In the genomic region with DNA sequence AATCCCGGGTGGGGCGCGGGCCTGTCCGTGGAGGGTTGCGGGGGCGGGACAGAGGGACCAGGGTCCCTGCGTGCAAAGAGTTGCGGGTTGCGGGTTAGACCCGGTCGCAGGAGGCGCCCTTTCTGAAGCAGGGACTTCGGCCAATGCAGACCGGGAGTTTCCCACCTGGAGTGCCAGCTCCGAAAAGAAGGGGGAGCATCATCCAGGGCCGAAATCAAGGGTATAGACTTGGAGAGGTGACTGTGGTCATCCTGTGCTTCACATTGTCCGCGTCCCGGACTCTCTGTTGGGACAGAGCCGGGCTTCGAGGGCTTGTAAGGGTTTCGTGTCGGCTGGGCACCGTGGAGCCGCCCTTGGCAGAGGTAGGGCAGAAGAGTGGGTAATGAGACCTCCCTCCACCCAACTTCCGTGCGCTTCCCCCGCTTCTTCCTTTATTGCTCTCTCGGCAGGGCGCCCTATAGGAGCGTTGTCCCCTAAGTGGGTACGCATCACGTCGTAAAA, we compare ENCODE assay signal across 8 mouse cellular contexts. TPM values are rescaled to one million over a fixed set of nuclear protein-coding genes. Genes with fewer than 3 reads are reported as not detected.
DNase-seq lines count a peak whose midpoint lies in the region; ATAC-seq and TF ChIP-seq lines count a peak whose summit lies in the region.

No protein-coding gene starts in this region.

- TF ChIP-seq CTCF in E14TG2a.4 (conservative IDR thresholded peaks at IDR 0.05; ENCODE audit: low read length), result no peak

- H3K27me3 ChIP-seq in E14TG2a.4 (ENCODE audit: insufficient read depth, low read length), result no peaks in the 10 kb centered on the region

- H3K4me1 ChIP-seq in E14TG2a.4 (replicated peaks; ENCODE audit: low read depth, low read length), result peaks cover 19% of the 10 kb centered on the region

- peak overlapping the region; percentile 94 for H3K4me3 ChIP-seq in E14TG2a.4 (replicated peaks; ENCODE audit: low read length)

- ATAC-seq in erythroblast, adult 5-6 weeks (replicated peaks; ENCODE audit: low FRiP score, poor library complexity, severe bottlenecking), result peak; percentile 58

- peaks cover 6% of the 10 kb centered on the region; the same call in 1 of the 2 replicates for H3K36me3 ChIP-seq in E14TG2a.4 (ENCODE audit: insufficient read depth, low read length)

- no peaks in the 10 kb centered on the region for H3K9me3 ChIP-seq in E14TG2a.4 (ENCODE audit: low read length)

- DNase-seq in adrenal gland, postnatal 25 days, result peak; percentile 58
- peak; percentile 69 for DNase-seq in heart, postnatal 4 days
- peak; percentile 45 to 52 for DNase-seq in left cerebral cortex, adult 18-20 months (ENCODE audit: low spot score in 2 of 2)
- peak; percentile 31 for DNase-seq in lung, postnatal 25 days (ENCODE audit: low spot score)
- peak; percentile 64 for DNase-seq in right cerebral cortex, postnatal 14 days
- DNase-seq in urinary bladder, postnatal 10 days (ENCODE audit: low spot score), result peak; percentile 17

RNA-seq across cellular contexts. Expression of gene Csnk1g1, which starts 0.6 kb away (rescaled TPM):
- 22.3 and 25.5 TPM in 2 replicates for total RNA-seq in adrenal gland, postnatal 25 days (2021)
- 9.6 and 15.8 TPM in 2 replicates for total RNA-seq in erythroblast, adult 5-6 weeks (2015; ENCODE audit: low replicate concordance)
- total RNA-seq in erythroblast, adult 5-6 weeks (2017; ENCODE audit: low replicate concordance), result 12.5 and 19.3 TPM in 2 replicates
- total RNA-seq in heart, postnatal 4 days (2021), result 10 to 100 TPM; 20.3 to 20.8 TPM
- total RNA-seq in left cerebral cortex, adult 18-20 months (2021), result 10 to 100 TPM; 42.2 to 42.9 TPM

RNA-seq across cellular contexts. Expression of gene Trip4, which starts 0.8 kb away (rescaled TPM):
- 37.2 and 47.8 TPM in 2 replicates for total RNA-seq in adrenal gland, postnatal 25 days (2021)
- total RNA-seq in erythroblast, adult 5-6 weeks (2015; ENCODE audit: low replicate concordance), result 5.4 and 6.0 TPM in 2 replicates
- 8.0 and 13.5 TPM in 2 replicates for total RNA-seq in erythroblast, adult 5-6 weeks (2017; ENCODE audit: low replicate concordance)
- 10 to 100 TPM; 20.9 to 22.8 TPM for total RNA-seq in heart, postnatal 4 days (2021)
- 10 to 100 TPM; 33.0 to 35.3 TPM for total RNA-seq in left cerebral cortex, adult 18-20 months (2021)

RNA-seq across cellular contexts. Expression of gene Pclaf, which starts 19.3 kb away (rescaled TPM):
- total RNA-seq in adrenal gland, postnatal 25 days (2021), result 9.4 and 9.8 TPM in 2 replicates
- 21.7 and 24.9 TPM in 2 replicates for total RNA-seq in erythroblast, adult 5-6 weeks (2015; ENCODE audit: low replicate concordance)
- total RNA-seq in erythroblast, adult 5-6 weeks (2017; ENCODE audit: low replicate concordance), result 51.6 and 90.7 TPM in 2 replicates
- total RNA-seq in heart, postnatal 4 days (2021), result 10 to 100 TPM; 34.9 to 38.3 TPM
- total RNA-seq in left cerebral cortex, adult 18-20 months (2021), result under 1 TPM in 1 of 2 experiments, not detected in 1; 0.28 TPM

Comparison
In these comparisons a context has a peak if more than half of its experiments do, and no peak if none do; other contexts are left out.
1. Peak in every context shown above with its lines: DNase-seq, ATAC-seq and H3K4me3 ChIP-seq.
2. DNase-seq: peak in every context shown above with its lines; median percentile 69 in heart, postnatal 4 days; 64 in right cerebral cortex, postnatal 14 days; 58 in adrenal gland, postnatal 25 days; 48 in left cerebral cortex, adult 18-20 months; 31 in lung, postnatal 25 days; 17 in urinary bladder, postnatal 10 days.